In the genomic region with DNA sequence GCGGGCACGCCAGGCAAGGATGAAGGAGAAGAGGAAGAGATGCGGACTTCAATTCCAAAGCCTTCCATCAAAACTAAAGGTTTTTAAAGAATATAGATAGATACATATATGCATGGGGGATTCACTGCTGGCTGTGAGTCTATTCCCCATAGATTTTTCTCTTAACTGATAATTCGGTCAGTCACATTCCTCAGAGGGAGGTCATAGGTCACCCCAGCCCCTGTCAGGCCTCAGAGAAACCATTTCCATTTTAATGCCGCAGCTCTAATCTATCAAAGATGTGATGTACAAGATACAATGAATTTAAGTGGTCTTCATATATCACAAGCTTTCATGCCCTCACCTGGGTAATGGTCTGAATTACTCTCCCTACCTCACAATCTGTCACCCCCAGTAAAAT, we compare ENCODE assay signal across 23 mouse cellular contexts.
A peak's percentile ranks its signal among the peaks of the same experiment; 100 is the strongest.
DNase-seq lines count a peak whose midpoint lies in the region; ATAC-seq and TF ChIP-seq lines count a peak whose summit lies in the region.
"Had no signal": no experiment of that assay in that cellular context is flagged by ENCODE, and none has a peak within 500 bp of the region (broad histone marks: within the 10 kb centered on the region; RNA-seq: fewer than 3 reads in every experiment).

No protein-coding gene starts in this region.

- H3K4me2 ChIP-seq in hindbrain, postnatal 0 days (ENCODE audit: low read depth, low read length) = no peak overlapping the region
- H3K4me2 ChIP-seq in neural tube, embryonic 11.5 days (ENCODE audit: low read depth) = no peak overlapping the region; the same call in 1 of the 2 replicates
- peak overlapping the region; percentile 13; the same call in 1 of the 2 replicates for H3K4me2 ChIP-seq in hindbrain, embryonic 13.5 days
- H3K4me2 ChIP-seq: embryonic facial prominence, embryonic 15.5 days had no signal

- no peak overlapping the region for H3K4me3 ChIP-seq in hindbrain, embryonic 10.5 days
- no peak overlapping the region for H3K4me3 ChIP-seq in hindbrain, postnatal 0 days (ENCODE audit: low read length)
- H3K4me3 ChIP-seq in neural tube, embryonic 11.5 days (ENCODE audit: low read depth, low read length) = no peak overlapping the region
- H3K4me3 ChIP-seq in hindbrain, embryonic 13.5 days = no peak overlapping the region
- H3K4me3 ChIP-seq: embryonic facial prominence, embryonic 15.5 days; erythroblast, embryonic 14.5 days; forebrain, embryonic 10.5 days; heart, embryonic 10.5 days had no signal

- no peak overlapping the region for H3K9ac ChIP-seq in hindbrain, postnatal 0 days (replicated peaks; ENCODE audit: low read length)
- H3K9ac ChIP-seq in neural tube, embryonic 11.5 days (ENCODE audit: low read length) = no peak overlapping the region
- no peak overlapping the region for H3K9ac ChIP-seq in hindbrain, embryonic 13.5 days
- H3K9ac ChIP-seq: embryonic facial prominence, embryonic 15.5 days had no signal

- H3K36me3 ChIP-seq in hindbrain, embryonic 10.5 days = no peaks in the 10 kb centered on the region
- no peaks in the 10 kb centered on the region for H3K36me3 ChIP-seq in hindbrain, postnatal 0 days (ENCODE audit: insufficient read depth, low read length)
- no peaks in the 10 kb centered on the region for H3K36me3 ChIP-seq in neural tube, embryonic 11.5 days (ENCODE audit: control insufficient read depth, insufficient read depth, low read length)
- no peaks in the 10 kb centered on the region for H3K36me3 ChIP-seq in hindbrain, embryonic 13.5 days
- H3K36me3 ChIP-seq: embryonic facial prominence, embryonic 15.5 days; forebrain, embryonic 10.5 days; G1E; heart, embryonic 10.5 days had no signal

- no peak overlapping the region for H3K27ac ChIP-seq in hindbrain, embryonic 10.5 days
- H3K27ac ChIP-seq in hindbrain, postnatal 0 days = no peak overlapping the region
- 0 out of 2 replicates have a peak overlapping the region, but pooled peaks have one; percentile 11 for H3K27ac ChIP-seq in neural tube, embryonic 11.5 days (ENCODE audit: low read depth, low read length)
- no peak overlapping the region for H3K27ac ChIP-seq in hindbrain, embryonic 13.5 days
- H3K27ac ChIP-seq: embryonic facial prominence, embryonic 15.5 days; forebrain, embryonic 10.5 days; heart, embryonic 10.5 days had no signal

- H3K27me3 ChIP-seq in hindbrain, embryonic 10.5 days (ENCODE audit: insufficient read depth, poor library complexity, severe bottlenecking) = peaks cover 44% of the 10 kb centered on the region
- H3K27me3 ChIP-seq in hindbrain, postnatal 0 days (ENCODE audit: insufficient read depth, low read length) = 0 out of 2 replicates have a peak, but pooled peaks cover 7% of the 10 kb centered on the region
- H3K27me3 ChIP-seq in neural tube, embryonic 11.5 days (ENCODE audit: control insufficient read depth, insufficient read depth, low read length) = peaks cover 4% of the 10 kb centered on the region; the same call in 1 of the 2 replicates
- H3K27me3 ChIP-seq in hindbrain, embryonic 13.5 days = peaks cover 69% of the 10 kb centered on the region
- H3K27me3 ChIP-seq: embryonic facial prominence, embryonic 15.5 days had no signal

- ATAC-seq in hindbrain, postnatal 0 days = no peak
- ATAC-seq in neural tube, embryonic 11.5 days (ENCODE audit: insufficient read depth, low FRiP score, low TSS enrichment) = no peak
- no peak for ATAC-seq in hindbrain, embryonic 13.5 days (ENCODE audit: low FRiP score)
- no peak for ATAC-seq in frontal cortex, adult (ENCODE audit: low TSS enrichment)
- ATAC-seq: CD4-positive, CD25-positive, alpha-beta regulatory T cell, adult 4 months; intestine, postnatal 0 days had no signal

- H3K9me3 ChIP-seq in hindbrain, embryonic 10.5 days = no peaks in the 10 kb centered on the region
- H3K9me3 ChIP-seq in hindbrain, postnatal 0 days (ENCODE audit: low read length) = no peaks in the 10 kb centered on the region
- H3K9me3 ChIP-seq in neural tube, embryonic 11.5 days (ENCODE audit: control insufficient read depth, low read length) = no peaks in the 10 kb centered on the region
- no peaks in the 10 kb centered on the region for H3K9me3 ChIP-seq in hindbrain, embryonic 13.5 days
- H3K9me3 ChIP-seq: embryonic facial prominence, embryonic 15.5 days; forebrain, embryonic 10.5 days; heart, embryonic 10.5 days had no signal

- peaks cover 26% of the 10 kb centered on the region for H3K4me1 ChIP-seq in hindbrain, embryonic 10.5 days (replicated peaks)
- no peaks in the 10 kb centered on the region for H3K4me1 ChIP-seq in hindbrain, postnatal 0 days (ENCODE audit: insufficient read depth, low read length)
- peaks cover 5% of the 10 kb centered on the region; the same call in 1 of the 2 replicates for H3K4me1 ChIP-seq in neural tube, embryonic 11.5 days (ENCODE audit: control insufficient read depth, insufficient read depth, low read length)
- peaks cover 20% of the 10 kb centered on the region for H3K4me1 ChIP-seq in hindbrain, embryonic 13.5 days (replicated peaks)
- H3K4me1 ChIP-seq: embryonic facial prominence, embryonic 15.5 days; heart, embryonic 10.5 days had no signal

- no peak for TF ChIP-seq CTCF in hindbrain, postnatal 0 days (IDR thresholded peaks at IDR 0.05; ENCODE audit: low read depth)

- WGBS in hindbrain, embryonic 10.5 days = 66% methylated on average over 5 of the region's 5 CpGs
- WGBS in hindbrain, postnatal 0 days = 55% methylated on average over 5 of the region's 5 CpGs
- 66% methylated on average over 5 of the region's 5 CpGs for WGBS in neural tube, embryonic 11.5 days
- WGBS in hindbrain, embryonic 13.5 days = 29% methylated on average over 5 of the region's 5 CpGs

- peak; percentile 5 for DNase-seq in hindbrain, embryonic 10.5 days (ENCODE audit: low spot score)
- DNase-seq in hindbrain, postnatal 0 days (ENCODE audit: low spot score) = no peak
- DNase-seq in neural tube, embryonic 11.5 days (ENCODE audit: low spot score) = peak; percentile 25
- no peak for DNase-seq in neural tube, embryonic 10.5 days (ENCODE audit: extremely low spot score, low spot score)
- DNase-seq in testis, postnatal 10 days (ENCODE audit: low spot score) = no peak
- DNase-seq: adrenal gland, adult 8-10 months; adrenal gland, postnatal 36 days; B cell, adult 2 months; cerebellum, adult 2 months; cerebellum, postnatal 14 days; gastrocnemius, postnatal 10 days; heart, adult 18-20 months; heart, postnatal 10 days; heart, postnatal 4 days had no signal

Comparison
In these comparisons a context has a peak if more than half of its experiments do, and no peak if none do; other contexts are left out.
1. DNase-seq: peak in hindbrain, embryonic 10.5 days (single experiment) and neural tube, embryonic 11.5 days (single experiment); none in hindbrain, postnatal 0 days (single experiment), neural tube, embryonic 10.5 days (single experiment) and testis, postnatal 10 days (single experiment).